Mouse (Mus musculus) induced T-regulatory cell, adult 2 months (primary cell): Measurements from ENCODE around the gene Uevld.
"Not testable (repeated sequence)": the region's sequence is repeated elsewhere in the genome, so short reads cannot be mapped to it uniquely, and the experiment has no call there.

ENCODE experiments used
- DNase-seq: peaks from one replicate; pipeline ENCODE4 v3.0.0-alpha.2; 2012; ENCODE audit warnings: low read depth

Gene Uevld

GRCm38 (mm10) chr7:46957831-46958691 is at the start of gene Uevld:
Gene Uevld, minus strand, starts transcription at chr7:46958527.
- peak; percentile 94 for DNase-seq

GRCm38 (mm10) chr7:47007818-47008167 is 49.5 kb upstream of the Uevld start:
- DNase-seq = no peak

GRCm38 (mm10) chr7:47007109-47007780 is 48.9 kb upstream of the Uevld start:
- DNase-seq = peak; percentile 73

GRCm38 (mm10) chr7:47003411-47004115 is 45.2 kb upstream of the Uevld start:
- DNase-seq = no peak

GRCm38 (mm10) chr7:47001900-47002275 is 43.6 kb upstream of the Uevld start:
- DNase-seq = no peak

GRCm38 (mm10) chr7:47001125-47001899 is 43.0 kb upstream of the Uevld start:
- DNase-seq = no peak

GRCm38 (mm10) chr7:47000644-47000983 is 42.3 kb upstream of the Uevld start:
- no peak for DNase-seq

- no peak for DNase-seq
Observed at GRCm38 (mm10) chr7:46999983-47000643, 41.8 kb upstream of the Uevld start.

GRCm38 (mm10) chr7:46998942-46999341 is 40.6 kb upstream of the Uevld start:
- DNase-seq = peak; percentile 41

GRCm38 (mm10) chr7:46997644-46998395 is 39.5 kb upstream of the Uevld start:
- peak; percentile 3 for DNase-seq

- peak; percentile 9 for DNase-seq
Observed at GRCm38 (mm10) chr7:46997008-46997407, 38.7 kb upstream of the Uevld start.

- DNase-seq = no peak
Observed at GRCm38 (mm10) chr7:46995558-46995957, 37.2 kb upstream of the Uevld start.

GRCm38 (mm10) chr7:46993079-46993478 is 34.8 kb upstream of the Uevld start:
- DNase-seq = no peak

GRCm38 (mm10) chr7:46989387-46989786 is 31.1 kb upstream of the Uevld start:
- not testable (repeated sequence) for DNase-seq

- no peak for DNase-seq
Observed at GRCm38 (mm10) chr7:46987073-46987472, 28.7 kb upstream of the Uevld start.

GRCm38 (mm10) chr7:46986646-46987045 is 28.3 kb upstream of the Uevld start:
- DNase-seq = no peak

GRCm38 (mm10) chr7:46985718-46986505 is 27.6 kb upstream of the Uevld start:
- no peak for DNase-seq

GRCm38 (mm10) chr7:46983280-46983679 is 25.0 kb upstream of the Uevld start, which contains the start of gene Gm9999:
Gene Gm9999, plus strand, starts transcription at chr7:46983580.
- DNase-seq = no peak

GRCm38 (mm10) chr7:46975456-46975855 is 17.1 kb upstream of the Uevld start:
- no peak for DNase-seq

- DNase-seq = no peak
Observed at GRCm38 (mm10) chr7:46974648-46975047, 16.3 kb upstream of the Uevld start.
